Mouse (Mus musculus) megakaryocyte-erythroid progenitor cell, adult 5-6 weeks (primary cell): ENCODE results near the gene Wfdc2. TPM values are rescaled to one million over a fixed set of nuclear protein-coding genes. Genes with fewer than 3 reads are reported as not detected.
A peak's percentile ranks its signal among the peaks of the same experiment; 100 is the strongest.
"Not testable (repeated sequence)": the region's sequence is repeated elsewhere in the genome, so short reads cannot be mapped to it uniquely, and the experiment has no call there.

Source experiments
- ATAC-seq: replicated peaks from 2 replicates; pipeline ENCODE4 v1.8.0; 2016; ENCODE audit warnings: mild to moderate bottlenecking, inconsistent platforms; ENCODE audit not compliant: severe bottlenecking, poor library complexity, low FRiP score, low TSS enrichment
- total RNA-seq, 2 experiments: library from RNA; stranded (forward) in 1 of 2; stranded (reverse) in 1 of 2; fragments of 200-1000, 215-1000 nt in 1 of 2; fragments of >200 nt in 1 of 2; fragmentation: Nextera tagmentation in 1 of 2; gene quantifications; 2 replicates each; pipeline ENCODE4 v1.2.3; 2014 to 2017

The Wfdc2 gene
- total RNA-seq, 2 experiments from 2014 or later = not detected

- ATAC-seq = no peak
Observed at GRCm38 (mm10) chr2:164543745-164544144, 18.5 kb upstream of the Wfdc2 start.

GRCm38 (mm10) chr2:164544454-164545097, 17.6 kb upstream of the Wfdc2 start:
- no peak for ATAC-seq

- no peak for ATAC-seq
Observed at GRCm38 (mm10) chr2:164549338-164549737, 12.9 kb upstream of the Wfdc2 start.

DNA sequence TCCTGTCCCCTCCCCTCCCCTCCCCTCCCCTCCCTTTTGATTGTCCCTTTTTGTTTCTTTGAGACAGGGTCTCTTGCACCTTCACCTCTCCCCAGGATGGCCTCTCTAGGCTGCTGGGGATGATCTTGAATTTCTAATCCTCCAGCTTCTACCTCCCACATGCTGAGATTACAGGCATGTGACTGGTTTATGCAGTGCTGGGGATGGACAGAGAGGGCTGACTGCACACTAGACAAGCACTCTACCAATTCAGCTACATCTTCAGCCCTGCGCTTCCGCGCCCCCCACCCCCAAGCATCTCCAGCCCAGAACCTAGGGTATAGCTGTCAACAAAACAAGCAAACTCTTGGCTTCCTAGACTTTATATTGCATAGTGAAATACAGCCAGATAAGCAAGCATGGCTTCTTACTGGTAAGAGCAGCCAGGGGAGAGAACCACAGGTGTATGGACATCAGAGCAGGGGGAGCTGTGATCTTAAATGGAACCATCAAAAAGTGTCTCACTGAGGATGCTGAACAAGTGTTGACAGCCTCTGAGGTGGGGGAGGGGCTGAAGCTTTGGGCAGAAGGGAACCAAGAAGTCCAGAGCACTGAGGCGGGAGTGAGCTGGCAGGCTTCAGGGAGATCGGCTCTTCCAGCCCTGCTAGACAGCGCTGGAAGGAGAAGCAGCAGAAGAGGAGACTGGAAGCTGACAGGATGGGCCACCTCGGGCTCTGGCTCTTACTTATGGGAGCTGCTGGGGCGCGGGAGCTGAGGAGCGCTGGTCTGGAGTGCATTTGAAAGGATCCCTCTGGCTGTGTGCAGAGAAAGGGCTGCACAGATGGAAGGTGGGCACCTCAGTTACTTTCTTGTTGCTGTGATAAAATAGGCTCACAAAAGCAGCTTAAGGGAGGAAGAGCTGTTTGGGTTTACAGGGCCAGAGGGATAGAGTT, 12.0 kb upstream of the Wfdc2 start:
- ATAC-seq = no peak

- ATAC-seq = no peak
Observed at GRCm38 (mm10) chr2:164550895-164551269, 11.3 kb upstream of the Wfdc2 start.

DNA sequence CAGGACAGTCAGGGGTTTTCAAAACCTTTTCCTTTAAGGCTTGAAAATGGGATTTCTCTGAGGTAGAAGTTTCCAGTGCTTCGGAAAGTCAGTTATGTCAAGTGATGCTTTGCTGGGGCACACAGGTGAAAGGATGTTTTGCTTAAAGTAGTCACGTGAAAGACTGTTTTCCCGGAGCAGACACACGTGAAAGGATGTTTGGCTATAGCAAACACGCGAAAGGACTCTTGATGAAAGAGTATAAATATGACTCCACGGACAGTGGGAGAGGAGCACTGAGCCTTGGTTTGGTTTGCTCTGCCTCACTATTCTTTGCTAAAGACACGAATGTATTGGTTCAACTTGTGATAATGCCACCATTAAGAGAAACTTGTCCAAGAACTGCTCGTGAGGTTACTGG, 10.7 kb upstream of the Wfdc2 start:
- ATAC-seq = no peak

DNA sequence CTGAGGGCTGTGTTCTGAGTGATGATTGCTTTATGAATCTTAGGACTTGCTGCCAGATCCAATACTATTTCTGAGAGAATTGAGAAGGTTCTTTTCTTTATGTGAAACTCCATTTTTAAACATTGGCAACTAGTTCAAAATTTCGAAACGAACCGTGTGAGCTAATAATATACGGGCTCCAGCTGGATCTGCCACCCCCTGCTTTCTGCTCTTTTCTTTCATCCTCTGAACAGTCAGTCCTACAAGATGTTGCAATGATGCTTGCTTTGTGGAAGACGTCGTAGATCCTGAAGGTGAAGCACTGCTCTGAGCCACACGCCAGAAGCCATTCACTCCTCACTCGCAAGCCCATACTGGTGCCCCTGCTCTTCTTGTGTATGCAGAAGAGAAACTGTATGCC, 3.8 kb upstream of the Wfdc2 start:
- ATAC-seq = no peak

- ATAC-seq = peak; percentile 30; the same call in 1 of the 2 replicates
Observed at GRCm38 (mm10) chr2:164558991-164559645, 3.1 kb upstream of the Wfdc2 start.

GRCm38 (mm10) chr2:164560106-164560505, 2.1 kb upstream of the Wfdc2 start:
- ATAC-seq = no peak

DNA sequence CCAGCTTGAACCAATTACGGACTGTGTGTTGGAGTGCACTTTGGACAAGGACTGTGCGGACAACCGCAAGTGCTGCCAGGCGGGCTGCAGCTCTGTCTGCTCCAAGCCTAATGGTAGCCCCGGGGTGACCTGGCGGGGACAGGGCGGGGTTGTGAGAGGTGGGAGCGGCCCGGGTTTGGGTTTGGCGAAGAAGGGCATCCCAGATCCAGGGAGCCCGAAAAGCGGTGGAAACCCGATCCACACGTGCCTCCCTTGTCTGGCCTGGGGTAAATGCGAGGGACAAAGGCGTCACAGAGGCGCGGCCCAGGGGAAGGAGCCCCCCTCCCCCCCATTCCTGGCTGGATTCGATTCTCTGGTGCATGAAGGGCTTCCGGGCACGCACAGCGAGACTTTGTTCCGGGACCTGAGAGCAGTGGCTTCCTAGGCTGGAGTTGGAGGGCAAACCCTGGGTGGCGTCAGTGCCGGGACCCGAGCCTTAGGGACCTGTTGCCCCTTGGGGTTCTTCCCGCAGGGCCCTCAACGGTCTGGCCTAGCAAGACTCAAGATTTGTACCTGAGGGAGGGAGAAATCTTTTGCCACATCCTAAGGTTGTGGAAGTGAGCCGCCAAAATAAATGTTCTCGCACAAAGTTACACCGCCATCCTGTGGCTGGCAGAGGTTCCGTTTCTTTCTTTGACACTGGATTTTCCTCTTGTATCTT, 1.3 kb downstream of the Wfdc2 start:
- ATAC-seq = peak; percentile 24; the same call in 1 of the 2 replicates

- ATAC-seq = no peak
Observed at GRCm38 (mm10) chr2:164564346-164564745, 2.1 kb downstream of the Wfdc2 start.

DNA sequence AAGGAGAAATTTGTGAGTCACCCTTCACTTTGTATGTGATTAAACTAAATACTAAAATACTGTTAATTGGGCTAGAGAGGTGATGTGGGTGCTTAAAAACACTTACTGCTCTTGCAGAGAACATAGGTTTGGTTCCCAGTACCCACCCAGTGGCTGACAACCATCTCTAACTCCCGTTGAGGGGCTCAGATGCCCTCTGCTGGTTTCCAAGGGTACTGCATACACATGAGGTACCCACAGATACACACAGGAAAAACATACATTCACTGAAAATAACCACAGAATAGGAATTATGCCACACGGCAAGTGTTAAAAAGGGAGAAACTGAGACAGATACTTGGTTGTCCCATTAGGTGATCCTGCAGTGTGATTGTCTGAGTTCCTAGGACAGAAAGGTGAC, 4.8 kb downstream of the Wfdc2 start:
- no peak for ATAC-seq

DNA sequence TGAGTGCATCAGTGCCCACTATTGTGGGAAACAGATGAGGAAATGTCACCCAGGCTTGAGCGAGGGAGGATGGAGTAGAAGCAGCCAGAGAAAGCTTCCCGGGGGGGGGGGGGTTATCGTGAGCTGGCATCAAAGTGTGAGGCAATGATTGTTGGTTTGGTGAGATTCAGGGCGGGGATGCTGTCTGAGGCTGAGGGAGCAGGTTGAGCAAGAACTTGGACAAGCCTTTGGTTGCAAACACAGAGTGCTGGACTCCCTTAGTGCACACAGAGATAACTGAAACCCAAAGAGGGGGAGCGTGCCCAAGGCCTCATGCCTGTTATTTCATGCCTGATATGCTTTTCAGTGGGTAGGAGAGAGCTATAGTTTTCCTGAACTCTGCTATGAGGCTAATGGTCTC, 5.2 kb downstream of the Wfdc2 start:
- no peak for ATAC-seq

DNA sequence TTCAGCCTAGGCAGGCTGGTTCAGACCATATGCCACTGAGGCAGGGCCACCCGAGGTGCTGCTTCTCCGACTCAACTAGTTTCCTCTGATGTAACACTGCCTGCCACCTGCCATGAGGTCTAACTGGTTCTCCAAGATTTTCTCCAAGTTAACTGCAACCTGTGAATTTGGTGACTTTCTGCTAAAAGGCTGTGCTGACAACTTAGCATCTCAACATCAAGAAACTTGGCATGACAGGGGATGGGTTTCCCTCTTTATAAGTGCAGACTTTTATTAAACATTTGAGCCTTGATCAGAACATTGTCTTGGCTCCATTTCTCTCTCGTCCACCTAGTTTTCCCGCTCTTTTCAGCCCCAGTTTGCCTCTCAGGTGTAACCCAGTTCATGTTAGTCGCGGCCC, 11.1 kb downstream of the Wfdc2 start, which contains the start of gene Spint3:
TSS of gene Spint3 (minus strand) at position 101 of the 400 bp plus-strand sequence.
- not testable (repeated sequence) for ATAC-seq

GRCm38 (mm10) chr2:164585025-164585725, 23.0 kb downstream of the Wfdc2 start, which contains the start of gene Wfdc6a:
TSS of gene Wfdc6a (minus strand) at chr2:164585447.
- ATAC-seq = not testable (repeated sequence)

- ATAC-seq = 0 out of 2 replicates have a peak, but pooled peaks have one; percentile 44
Observed at GRCm38 (mm10) chr2:164592014-164592413, 29.8 kb downstream of the Wfdc2 start.

GRCm38 (mm10) chr2:164593494-164593893, 31.3 kb downstream of the Wfdc2 start, which contains the start of gene Eppin:
TSS of gene Eppin (minus strand) at chr2:164593594.
- ATAC-seq = no peak

DNA sequence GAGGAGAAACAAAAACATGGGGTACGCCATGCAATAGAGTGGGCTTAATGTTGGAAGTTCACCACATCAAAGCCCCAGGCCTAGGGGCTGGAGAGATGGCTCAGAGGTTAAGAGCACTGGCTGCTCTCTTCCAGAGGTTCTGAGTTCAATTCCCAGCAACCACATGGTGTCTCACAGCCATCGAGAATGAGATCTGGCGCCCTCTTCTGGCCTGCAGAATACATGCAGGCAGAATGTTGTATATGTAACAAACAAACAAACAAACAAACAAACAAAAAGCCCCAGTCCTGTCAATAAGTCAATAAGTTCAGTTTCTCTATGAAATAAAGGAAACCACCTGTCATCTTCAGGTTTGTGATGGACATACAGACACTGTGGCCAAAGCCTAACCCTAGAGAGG, 38.0 kb downstream of the Wfdc2 start:
- ATAC-seq = no peak

DNA sequence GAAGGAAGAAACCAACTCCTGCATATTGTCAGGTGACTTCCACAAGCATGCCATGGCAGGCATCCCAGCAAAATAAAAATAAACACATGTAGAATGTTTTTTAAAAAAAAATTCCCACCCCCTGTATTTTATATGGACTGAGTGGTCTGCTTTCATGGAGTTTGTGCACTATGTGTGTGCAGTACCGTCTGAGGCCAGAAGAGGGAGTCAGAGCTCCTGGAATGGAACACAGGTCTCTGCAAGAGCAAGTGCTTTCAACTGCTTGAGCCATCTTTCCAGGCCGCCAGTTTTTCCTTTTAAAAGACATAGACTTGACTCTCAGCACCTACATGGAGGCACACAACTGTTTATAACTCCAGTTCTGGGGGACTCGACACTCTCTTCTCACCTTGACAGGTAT, 41.3 kb downstream of the Wfdc2 start:
- no peak for ATAC-seq
